Mouse (Mus musculus) left cerebral cortex, adult 11 months (tissue): ENCODE data around the gene Litaf.
"Not testable (repeated sequence)": the region's sequence is repeated elsewhere in the genome, so short reads cannot be mapped to it uniquely, and the experiment has no call there.

Experiments
- DNase-seq: peaks from one replicate; pipeline ENCODE4 v3.0.0; 2022; ENCODE audit warnings: low spot score

Gene Litaf

DNA sequence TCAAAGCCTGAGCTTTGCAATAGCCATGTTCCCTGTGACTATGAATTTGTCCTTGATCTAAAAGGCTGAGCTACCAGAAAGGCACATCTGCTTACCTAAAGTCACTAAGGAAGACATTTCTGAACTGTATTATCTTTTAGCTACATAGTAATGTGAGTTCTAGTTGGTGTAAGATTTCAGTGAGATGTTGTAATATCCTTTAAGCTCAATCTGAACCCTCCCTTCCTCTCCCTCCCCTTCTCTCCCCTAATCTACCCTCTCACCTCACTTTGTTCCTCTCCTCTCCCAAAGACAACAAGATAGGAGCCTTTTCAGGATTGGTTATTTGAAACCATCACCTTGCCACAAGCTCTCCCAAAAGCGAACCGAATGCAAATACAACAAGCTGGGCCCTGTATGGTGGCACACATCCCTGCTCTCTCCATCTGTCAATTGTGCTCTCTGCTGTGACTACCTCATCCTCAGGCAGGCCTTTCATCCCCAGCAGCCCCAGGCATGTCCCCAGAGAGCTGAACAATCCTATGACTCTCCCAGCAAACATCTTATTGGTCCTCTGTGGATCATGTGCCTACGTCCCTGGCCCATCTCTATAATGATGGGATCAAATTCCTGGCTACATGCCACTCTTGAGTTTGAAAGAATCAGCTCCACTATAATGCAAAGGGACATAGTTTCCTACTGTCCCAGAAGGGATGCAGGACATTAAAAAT is 44.4 kb downstream of the Litaf start:
- DNase-seq = no peak

GRCm38 (mm10) chr16:11017807-11018595 is 48.0 kb downstream of the Litaf start:
- DNase-seq = no peak

DNA sequence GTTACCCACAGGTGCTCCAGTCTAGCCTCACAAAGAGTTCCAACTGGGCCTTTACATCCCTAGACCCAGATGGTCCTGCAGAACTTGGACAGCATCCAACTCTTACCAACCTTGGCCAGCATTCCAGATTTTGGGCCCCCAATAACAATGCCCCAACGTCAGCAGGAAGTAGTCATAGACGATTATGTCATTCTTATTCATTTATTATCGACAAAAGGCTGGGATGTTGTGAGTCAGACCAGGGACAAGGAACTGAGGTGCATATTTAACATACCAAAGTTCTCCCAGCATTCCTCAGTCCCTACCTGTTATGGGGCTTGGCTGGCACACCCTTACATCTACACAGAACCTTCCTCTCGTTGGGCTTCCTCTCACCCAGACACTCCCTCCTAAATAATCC is 49.6 kb downstream of the Litaf start:
- no peak for DNase-seq

GRCm38 (mm10) chr16:11014407-11014806 is 51.5 kb downstream of the Litaf start:
- no peak for DNase-seq

GRCm38 (mm10) chr16:11013464-11014147 is 52.4 kb downstream of the Litaf start:
- DNase-seq = not testable (repeated sequence)

GRCm38 (mm10) chr16:11012571-11013463 is 53.1 kb downstream of the Litaf start:
- DNase-seq = peak; percentile 70

GRCm38 (mm10) chr16:11011939-11012338 is 54.0 kb downstream of the Litaf start:
- no peak for DNase-seq

DNA sequence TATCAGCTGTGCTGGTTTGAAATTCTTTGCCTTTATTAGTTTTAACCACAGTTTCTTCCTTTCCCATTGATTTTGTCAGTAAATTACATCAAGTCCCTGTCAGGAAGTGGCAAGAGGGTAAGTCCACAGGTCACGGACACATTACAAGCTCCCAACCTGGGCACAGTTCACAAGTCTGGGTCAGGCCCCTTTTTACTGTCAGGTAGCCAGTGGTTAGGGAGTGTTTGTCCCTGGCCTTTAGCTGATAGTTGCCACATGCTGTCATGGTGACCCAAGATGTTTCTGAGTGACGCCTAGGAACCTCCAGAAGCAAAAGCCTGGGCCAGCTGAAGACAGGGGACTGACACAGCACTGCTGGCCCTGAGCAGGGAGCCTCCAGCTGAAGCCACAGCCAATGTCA is 54.8 kb downstream of the Litaf start:
- no peak for DNase-seq

GRCm38 (mm10) chr16:11010270-11010669 is 55.7 kb downstream of the Litaf start:
- no peak for DNase-seq

DNA sequence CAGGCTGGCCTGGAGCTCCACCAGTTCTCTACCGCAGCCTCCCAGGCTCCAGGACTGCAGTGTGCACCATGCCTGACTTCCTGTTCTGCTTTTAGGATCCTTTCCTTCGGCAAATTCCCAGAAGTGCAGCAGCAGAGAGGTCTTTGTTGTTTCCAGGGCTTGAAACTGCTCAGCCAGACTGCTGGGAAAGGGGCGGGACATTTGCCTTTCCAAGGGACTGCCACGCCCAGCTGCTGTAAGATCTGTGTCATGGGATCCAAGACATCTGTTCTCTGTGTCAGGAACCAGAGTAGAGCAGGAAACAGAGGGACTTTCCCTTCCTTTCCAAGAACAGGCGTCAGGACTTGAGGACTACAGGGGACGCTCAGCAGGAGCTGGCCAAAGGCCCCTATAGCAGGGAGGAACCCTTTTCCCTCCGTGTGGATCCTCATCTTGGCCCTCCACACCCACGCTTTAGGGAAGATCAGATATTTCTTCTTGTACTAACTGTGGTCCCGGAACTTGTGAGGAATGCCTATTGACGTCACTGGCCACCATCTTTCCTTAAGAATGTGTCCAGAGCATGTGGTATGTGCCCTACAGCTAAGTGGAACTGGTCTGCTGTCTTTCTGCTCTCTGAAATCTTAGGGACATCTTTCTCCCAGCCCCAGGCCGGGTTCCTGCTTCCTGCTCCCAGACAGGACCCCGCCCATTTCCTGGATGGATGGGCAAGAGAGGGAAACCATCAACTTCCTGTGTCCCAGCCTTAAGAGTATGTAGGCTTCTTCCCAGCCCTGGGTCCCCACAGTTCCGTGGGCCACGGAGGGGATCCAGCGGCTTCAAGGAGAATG is 57.6 kb downstream of the Litaf start:
- DNase-seq = no peak

DNA sequence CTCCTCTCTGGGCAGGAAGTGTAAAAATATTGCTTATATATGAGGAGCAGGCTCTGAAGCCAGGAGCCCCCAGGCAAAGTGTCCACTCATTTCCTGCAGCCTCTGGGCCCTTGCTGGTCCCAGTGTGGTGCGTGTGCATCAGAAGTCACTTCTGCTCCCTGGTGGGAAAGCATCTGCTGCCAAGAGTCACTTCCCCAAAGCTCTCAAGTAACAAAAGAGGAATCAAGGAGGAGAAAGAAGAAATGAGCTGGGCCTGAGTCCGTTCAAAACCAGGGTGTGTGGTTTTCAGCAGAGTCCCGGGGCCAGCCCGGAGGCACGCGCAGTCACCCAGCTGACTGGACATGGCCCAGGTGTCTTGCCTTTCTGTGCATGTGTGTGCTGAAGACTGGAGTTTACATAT is 59.9 kb downstream of the Litaf start:
- no peak for DNase-seq

- no peak for DNase-seq
Observed at GRCm38 (mm10) chr16:11001703-11002659, 64.0 kb downstream of the Litaf start.

- DNase-seq = no peak
Observed at GRCm38 (mm10) chr16:10999809-11000208, 66.1 kb downstream of the Litaf start.

DNA sequence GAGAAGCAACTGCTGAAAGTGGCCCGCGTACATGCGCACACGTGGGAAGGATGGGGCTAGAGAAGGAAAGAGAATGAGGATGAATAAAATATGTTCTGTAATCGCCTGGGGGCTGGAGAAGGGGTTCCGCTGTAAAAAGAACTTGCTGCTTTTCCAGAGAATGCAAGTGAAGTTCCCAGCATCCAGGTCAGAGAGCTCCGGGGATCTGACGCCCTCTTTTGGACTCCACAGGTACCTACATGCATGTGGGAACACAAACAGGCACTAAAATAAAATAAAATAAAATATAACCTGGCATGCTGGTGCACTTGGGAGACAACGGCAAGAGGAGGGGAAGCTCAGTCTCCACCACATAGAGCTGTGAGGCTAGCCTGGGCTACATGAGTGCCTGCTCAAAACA is 67.7 kb downstream of the Litaf start:
- DNase-seq = no peak

GRCm38 (mm10) chr16:10996576-10996975 is 69.4 kb downstream of the Litaf start:
- no peak for DNase-seq

DNA sequence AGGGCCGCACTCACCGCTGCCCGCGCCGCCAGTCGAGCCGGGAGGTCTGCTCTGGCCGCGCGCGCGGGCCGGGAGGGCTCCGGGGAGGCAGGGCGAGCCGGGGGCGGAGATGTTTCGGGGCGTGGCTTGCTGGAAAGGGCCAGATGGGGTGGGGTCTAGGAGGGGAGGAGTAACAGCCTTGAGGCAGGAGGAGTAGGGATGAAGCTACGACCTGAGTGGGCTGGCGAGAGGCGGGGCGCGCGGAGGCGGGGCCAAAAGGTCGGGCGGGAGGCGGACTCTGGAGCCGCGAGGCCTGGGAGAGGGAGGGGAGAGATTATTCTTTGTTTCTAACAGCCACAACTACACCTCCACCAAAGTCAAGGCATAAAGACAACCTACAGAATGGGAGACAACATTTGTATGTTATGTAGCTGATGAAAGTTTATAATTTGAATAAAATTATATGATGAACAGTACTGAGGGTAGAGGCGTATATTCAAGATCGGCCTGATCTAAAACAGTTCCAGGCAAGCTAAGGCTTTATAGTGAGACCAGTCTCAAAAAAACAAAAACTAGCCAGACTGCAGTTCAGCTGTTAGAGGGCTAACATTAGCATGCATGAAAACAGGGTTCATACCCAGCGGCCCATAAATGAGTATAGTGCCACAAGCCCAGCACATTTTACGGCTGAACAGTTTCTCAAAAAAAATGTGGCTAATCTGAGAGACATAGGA is 72.8 kb downstream of the Litaf start:
- DNase-seq = peak; percentile 69

- no peak for DNase-seq
Observed at GRCm38 (mm10) chr16:10992090-10993031, 73.6 kb downstream of the Litaf start.

DNA sequence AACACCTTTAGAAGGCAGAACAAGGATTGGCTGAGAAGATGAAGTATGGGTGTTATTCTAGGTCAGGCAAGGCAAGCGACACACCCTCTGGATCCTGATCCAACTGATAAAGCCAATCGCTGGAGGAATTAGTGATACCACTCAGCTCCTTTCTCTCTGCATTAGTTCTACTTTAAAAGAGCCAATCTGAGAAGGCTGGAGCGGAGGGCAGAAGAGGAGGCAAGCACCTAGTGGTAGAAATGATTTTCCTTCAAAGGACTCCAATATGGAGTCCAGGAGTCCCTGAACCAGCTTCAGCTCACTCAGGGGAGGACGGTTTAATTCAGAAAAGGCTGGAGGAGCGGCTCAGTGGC is 74.2 kb downstream of the Litaf start:
- DNase-seq = no peak
